Mouse (Mus musculus): ENCODE data around the gene Ephb4.

DNA sequence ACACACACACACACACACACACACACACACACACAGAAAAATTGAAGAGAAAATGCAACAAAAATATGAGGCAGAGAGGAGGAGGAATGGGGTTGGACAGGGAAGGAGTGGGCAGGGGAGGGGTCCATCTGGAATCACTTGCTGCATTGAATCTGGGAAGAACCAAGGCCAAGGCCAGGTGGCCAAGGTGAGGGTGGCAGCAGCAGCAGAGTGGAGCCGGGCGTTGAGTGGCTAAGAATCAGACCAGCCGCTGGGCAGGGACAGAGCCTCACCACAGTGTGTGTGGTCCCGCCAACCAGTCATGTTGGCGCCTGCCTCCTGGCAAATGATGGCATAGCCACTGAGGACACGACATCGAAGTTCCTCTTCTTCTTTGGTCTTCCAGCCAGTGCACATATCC is 33.5 kb downstream of the Ephb4 start:
- TF ChIP-seq GATA1 (IDR thresholded peaks at IDR 0.05; ENCODE audit: borderline replicate concordance, low read length) (no peak), FLI1 (IDR thresholded peaks at IDR 0.05; ENCODE audit: low read length) (no peak)
